Mouse (Mus musculus): Measurements from ENCODE around the gene Cyth4.

Cyth4 gene

GRCm38 (mm10) chr15:78596914-78597313 is at the start of gene Cyth4:
Cyth4 (plus strand) TSS chr15:78597047.
- no peak for DNase-seq (ENCODE audit: low read depth, low spot score)

GRCm38 (mm10) chr15:78547415-78548335 is 49.2 kb upstream of the Cyth4 start:
- peak; percentile 83 for DNase-seq (ENCODE audit: low read depth, low spot score)

GRCm38 (mm10) chr15:78548336-78548665 is 48.5 kb upstream of the Cyth4 start:
- no peak for DNase-seq (ENCODE audit: low read depth, low spot score)

- no peak for DNase-seq (ENCODE audit: low read depth, low spot score)
These were observed 48.1 kb upstream of the Cyth4 start for GRCm38 (mm10) chr15:78548711-78549110.

- DNase-seq (ENCODE audit: low read depth, low spot score), result peak; percentile 40
These were observed 47.6 kb upstream of the Cyth4 start for GRCm38 (mm10) chr15:78549189-78549734.

- peak; percentile 71 for DNase-seq (ENCODE audit: low read depth, low spot score)
These were observed 42.1 kb upstream of the Cyth4 start for GRCm38 (mm10) chr15:78554545-78555313.

- DNase-seq (ENCODE audit: low read depth, low spot score), result no peak
These were observed 38.9 kb upstream of the Cyth4 start for GRCm38 (mm10) chr15:78557693-78558535.

- DNase-seq (ENCODE audit: low read depth, low spot score), result no peak
These were observed 37.5 kb upstream of the Cyth4 start for GRCm38 (mm10) chr15:78559141-78559979.

GRCm38 (mm10) chr15:78563344-78563743 is 33.5 kb upstream of the Cyth4 start:
- no peak for DNase-seq (ENCODE audit: low read depth, low spot score)

GRCm38 (mm10) chr15:78563937-78564336 is 32.9 kb upstream of the Cyth4 start:
- no peak for DNase-seq (ENCODE audit: low read depth, low spot score)

- no peak for DNase-seq (ENCODE audit: low read depth, low spot score)
These were observed 31.9 kb upstream of the Cyth4 start for GRCm38 (mm10) chr15:78564764-78565435.

- no peak for DNase-seq (ENCODE audit: low read depth, low spot score)
These were observed 29.2 kb upstream of the Cyth4 start for GRCm38 (mm10) chr15:78567608-78568120.

- no peak for DNase-seq (ENCODE audit: low read depth, low spot score)
These were observed 26.7 kb upstream of the Cyth4 start for GRCm38 (mm10) chr15:78570170-78570569.

- peak; percentile 58 for DNase-seq (ENCODE audit: low read depth, low spot score)
These were observed 25.1 kb upstream of the Cyth4 start for GRCm38 (mm10) chr15:78571554-78572269.

- DNase-seq (ENCODE audit: low read depth, low spot score), result no peak
These were observed 24.6 kb upstream of the Cyth4 start for GRCm38 (mm10) chr15:78572270-78572600.

GRCm38 (mm10) chr15:78572658-78573397 is 24.0 kb upstream of the Cyth4 start, which contains the start of gene Rac2:
Rac2 (minus strand) TSS chr15:78572783.
- no peak for DNase-seq (ENCODE audit: low read depth, low spot score)

GRCm38 (mm10) chr15:78576284-78576810 is 20.5 kb upstream of the Cyth4 start:
- peak; percentile 82 for DNase-seq (ENCODE audit: low read depth, low spot score)

- peak; percentile 54 for DNase-seq (ENCODE audit: low read depth, low spot score)
These were observed 13.5 kb upstream of the Cyth4 start for GRCm38 (mm10) chr15:78583352-78583751.
